In the genomic region with DNA sequence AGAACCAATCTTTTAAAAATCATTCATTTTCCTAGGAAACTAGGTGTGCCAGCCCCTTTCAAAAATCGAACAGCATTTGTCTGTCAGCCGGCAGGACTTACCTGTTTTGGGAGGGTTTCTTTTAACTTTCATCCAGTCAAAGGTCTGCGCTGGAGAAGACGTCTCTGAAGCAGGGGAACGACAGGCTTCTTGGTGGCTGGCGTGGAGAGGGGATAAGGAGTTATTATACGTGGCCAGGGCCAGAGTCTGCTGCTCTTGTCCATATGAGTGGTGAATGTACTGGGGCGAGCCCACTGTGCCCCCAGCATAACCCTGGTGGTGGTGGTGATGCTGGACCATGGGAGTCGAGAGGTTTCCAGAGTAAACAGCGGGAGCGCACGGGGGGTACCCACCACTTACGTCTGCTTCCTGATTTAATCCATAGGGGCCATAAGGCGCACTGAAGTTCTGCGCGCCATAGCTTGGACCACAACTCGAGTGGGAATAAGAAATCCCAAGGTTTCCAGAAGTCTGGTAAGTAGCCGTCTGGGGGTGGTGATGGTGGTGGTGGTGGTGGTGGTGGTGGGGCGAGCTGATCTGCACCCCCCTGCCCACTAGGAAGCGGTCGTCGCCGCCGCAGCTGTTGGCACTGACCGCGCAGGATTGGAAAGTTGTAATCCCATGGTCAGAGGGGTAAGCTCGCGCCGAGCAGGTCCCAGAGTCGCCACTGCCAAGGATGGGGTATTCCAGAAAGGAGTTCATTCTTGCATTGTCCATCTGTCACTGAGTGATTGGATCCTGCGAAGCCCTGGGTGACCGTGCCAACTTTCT, we compare ENCODE assay signal across 8 mouse cellular contexts. TPM values are rescaled to one million over a fixed set of nuclear protein-coding genes. Genes with fewer than 3 reads are reported as not detected.
DNase-seq lines count a peak whose midpoint lies in the region; ATAC-seq lines count a peak whose summit lies in the region.

No protein-coding gene starts in this region.

- 1% methylated on average over 32 of the region's 32 CpGs for WGBS in heart, embryonic 16.5 days
- 2% methylated on average over 32 of the region's 32 CpGs for WGBS in hindbrain, embryonic 15.5 days
- WGBS in midbrain, embryonic 15.5 days = 2% methylated on average over 32 of the region's 32 CpGs

- no peaks in the 10 kb centered on the region for H3K9me3 ChIP-seq in heart, embryonic 16.5 days (replicated peaks; ENCODE audit: control insufficient read depth, low read length)
- H3K9me3 ChIP-seq in hindbrain, embryonic 15.5 days = no peaks in the 10 kb centered on the region
- no peaks in the 10 kb centered on the region for H3K9me3 ChIP-seq in midbrain, embryonic 15.5 days

- H3K27ac ChIP-seq in heart, embryonic 16.5 days (ENCODE audit: low read length) = no peak overlapping the region
- no peak overlapping the region for H3K27ac ChIP-seq in hindbrain, embryonic 15.5 days (replicated peaks)
- no peak overlapping the region for H3K27ac ChIP-seq in midbrain, embryonic 15.5 days

- peak overlapping the region; percentile 74 for H3K4me3 ChIP-seq in heart, embryonic 16.5 days (ENCODE audit: low read length)
- H3K4me3 ChIP-seq in hindbrain, embryonic 15.5 days = peak overlapping the region; percentile 87
- peak overlapping the region; percentile 40 for H3K4me3 ChIP-seq in midbrain, embryonic 15.5 days

- H3K4me2 ChIP-seq in heart, embryonic 16.5 days (ENCODE audit: low read depth, low read length) = peak overlapping the region; percentile 76
- peak overlapping the region; percentile 97 for H3K4me2 ChIP-seq in hindbrain, embryonic 15.5 days
- peak overlapping the region; percentile 74 for H3K4me2 ChIP-seq in midbrain, embryonic 15.5 days

- intact Hi-C loops in heart, postnatal 14 days (cut with DNase I) = no loop called here

- peaks cover 89% of the 10 kb centered on the region for H3K27me3 ChIP-seq in heart, embryonic 16.5 days (ENCODE audit: control insufficient read depth, insufficient read depth, low read length)
- H3K27me3 ChIP-seq in hindbrain, embryonic 15.5 days = peaks cover 50% of the 10 kb centered on the region
- peaks cover 98% of the 10 kb centered on the region for H3K27me3 ChIP-seq in midbrain, embryonic 15.5 days (replicated peaks)

- H3K4me1 ChIP-seq in heart, embryonic 16.5 days (ENCODE audit: control insufficient read depth, insufficient read depth, low read length) = peaks cover 10% of the 10 kb centered on the region
- H3K4me1 ChIP-seq in hindbrain, embryonic 15.5 days (replicated peaks) = peaks cover 31% of the 10 kb centered on the region
- H3K4me1 ChIP-seq in midbrain, embryonic 15.5 days = peaks cover 13% of the 10 kb centered on the region

- ATAC-seq in heart, embryonic 16.5 days (replicated peaks; ENCODE audit: extremely low read depth, insufficient read depth, low FRiP score) = no peak
- ATAC-seq in hindbrain, embryonic 15.5 days (ENCODE audit: low FRiP score, low read depth) = no peak
- no peak; the same call in 1 of the 2 replicates for ATAC-seq in midbrain, embryonic 15.5 days (replicated peaks)
- ATAC-seq in erythroblast, adult 5-6 weeks (replicated peaks; ENCODE audit: low FRiP score, poor library complexity, severe bottlenecking) = no peak

- H3K36me3 ChIP-seq in heart, embryonic 16.5 days (ENCODE audit: control insufficient read depth, insufficient read depth) = no peaks in the 10 kb centered on the region
- no peaks in the 10 kb centered on the region for H3K36me3 ChIP-seq in hindbrain, embryonic 15.5 days
- H3K36me3 ChIP-seq in midbrain, embryonic 15.5 days (replicated peaks) = no peaks in the 10 kb centered on the region

- no peak for DNase-seq in heart, postnatal 14 days
- DNase-seq in embryo, embryonic 10 days (ENCODE audit: low spot score) = peak; percentile 29
- DNase-seq in layer of hippocampus, adult 9-11 months = no peak
- no peak for DNase-seq in natural killer cell, adult 2 months (ENCODE audit: low spot score in 2 of 2)

- no peak overlapping the region for H3K9ac ChIP-seq in heart, embryonic 16.5 days (ENCODE audit: low read length)
- H3K9ac ChIP-seq in hindbrain, embryonic 15.5 days = peak overlapping the region; percentile 27; the same call in 1 of the 2 replicates
- no peak overlapping the region for H3K9ac ChIP-seq in midbrain, embryonic 15.5 days

RNA-seq across cellular contexts. Expression of gene Hoxa1, which starts 0.4 kb away (rescaled TPM):
- polyA plus RNA-seq in heart, embryonic 16.5 days (2015; fragmentation: Nextera tagmentation; extraction: Ambion mirVana) = 0.44 and 0.68 TPM in 2 replicates
- total RNA-seq in heart, postnatal 14 days (2021) = under 1 TPM; 0.15 to 0.22 TPM
- 1.3 and 1.8 TPM in 2 replicates for polyA plus RNA-seq in hindbrain, embryonic 15.5 days (2015; fragmentation: Nextera tagmentation; extraction: Ambion mirVana)
- polyA plus RNA-seq in midbrain, embryonic 15.5 days (2015; fragmentation: Nextera tagmentation; extraction: Ambion mirVana) = 0.14 TPM in 1 of 2 replicates, not detected in the other
- total RNA-seq in erythroblast, adult 5-6 weeks (2015; ENCODE audit: low replicate concordance) = not detected in 2 replicates
- total RNA-seq in erythroblast, adult 5-6 weeks (2017; ENCODE audit: low replicate concordance) = not detected in 2 replicates

RNA-seq across cellular contexts. Expression of gene Hoxa2, which starts 7.0 kb away (rescaled TPM):
- polyA plus RNA-seq in heart, embryonic 16.5 days (2015; fragmentation: Nextera tagmentation; extraction: Ambion mirVana) = 1.5 and 2.0 TPM in 2 replicates
- under 1 TPM; 0.24 to 0.76 TPM for total RNA-seq in heart, postnatal 14 days (2021)
- polyA plus RNA-seq in hindbrain, embryonic 15.5 days (2015; fragmentation: Nextera tagmentation; extraction: Ambion mirVana) = 22.4 and 26.8 TPM in 2 replicates
- 0.19 and 0.25 TPM in 2 replicates for polyA plus RNA-seq in midbrain, embryonic 15.5 days (2015; fragmentation: Nextera tagmentation; extraction: Ambion mirVana)
- not detected in 2 replicates for total RNA-seq in erythroblast, adult 5-6 weeks (2015; ENCODE audit: low replicate concordance)
- not detected in 2 replicates for total RNA-seq in erythroblast, adult 5-6 weeks (2017; ENCODE audit: low replicate concordance)

RNA-seq across cellular contexts. Expression of gene 5730596B20Rik, which starts 19.6 kb away (rescaled TPM):
- 0.13 and 0.32 TPM in 2 replicates for polyA plus RNA-seq in heart, embryonic 16.5 days (2015; fragmentation: Nextera tagmentation; extraction: Ambion mirVana)
- under 1 TPM; 0.17 to 0.20 TPM for total RNA-seq in heart, postnatal 14 days (2021)
- 4.0 and 4.3 TPM in 2 replicates for polyA plus RNA-seq in hindbrain, embryonic 15.5 days (2015; fragmentation: Nextera tagmentation; extraction: Ambion mirVana)
- polyA plus RNA-seq in midbrain, embryonic 15.5 days (2015; fragmentation: Nextera tagmentation; extraction: Ambion mirVana) = not detected in 2 replicates
- total RNA-seq in erythroblast, adult 5-6 weeks (2015; ENCODE audit: low replicate concordance) = not detected in 2 replicates
- not detected in 2 replicates for total RNA-seq in erythroblast, adult 5-6 weeks (2017; ENCODE audit: low replicate concordance)

RNA-seq across cellular contexts. Expression of gene Hoxa4, which starts 33.9 kb away (rescaled TPM):
- polyA plus RNA-seq in heart, embryonic 16.5 days (2015; fragmentation: Nextera tagmentation; extraction: Ambion mirVana) = 0.54 TPM in 1 of 2 replicates, not detected in the other
- under 1 TPM; 0.44 to 0.62 TPM for total RNA-seq in heart, postnatal 14 days (2021)
- 10.6 and 12.2 TPM in 2 replicates for polyA plus RNA-seq in hindbrain, embryonic 15.5 days (2015; fragmentation: Nextera tagmentation; extraction: Ambion mirVana)
- polyA plus RNA-seq in midbrain, embryonic 15.5 days (2015; fragmentation: Nextera tagmentation; extraction: Ambion mirVana) = not detected in 2 replicates
- not detected in 2 replicates for total RNA-seq in erythroblast, adult 5-6 weeks (2015; ENCODE audit: low replicate concordance)
- 0.34 TPM in 1 of 2 replicates, not detected in the other for total RNA-seq in erythroblast, adult 5-6 weeks (2017; ENCODE audit: low replicate concordance)

RNA-seq across cellular contexts. Expression of gene Hoxa5, which starts 46.7 kb away (rescaled TPM):
- polyA plus RNA-seq in heart, embryonic 16.5 days (2015; fragmentation: Nextera tagmentation; extraction: Ambion mirVana) = 1.3 and 3.3 TPM in 2 replicates
- 1 to 10 TPM; 1.4 to 2.1 TPM for total RNA-seq in heart, postnatal 14 days (2021)
- 105 and 115 TPM in 2 replicates for polyA plus RNA-seq in hindbrain, embryonic 15.5 days (2015; fragmentation: Nextera tagmentation; extraction: Ambion mirVana)
- polyA plus RNA-seq in midbrain, embryonic 15.5 days (2015; fragmentation: Nextera tagmentation; extraction: Ambion mirVana) = 0.64 TPM in 1 of 2 replicates, not detected in the other
- total RNA-seq in erythroblast, adult 5-6 weeks (2015; ENCODE audit: low replicate concordance) = not detected in 2 replicates
- total RNA-seq in erythroblast, adult 5-6 weeks (2017; ENCODE audit: low replicate concordance) = 0.17 and 0.56 TPM in 2 replicates
